Mouse (Mus musculus) intestine, postnatal 0 days (tissue): Measurements from ENCODE around the gene Cbr2. TPM values are rescaled to one million over a fixed set of nuclear protein-coding genes. Genes with fewer than 3 reads are reported as not detected.
A peak's percentile ranks its signal among the peaks of the same experiment; 100 is the strongest.

Source experiments
- ATAC-seq: fragments of 200-750 bp; cut with Nextera tagmentation; 2 replicates; pipeline ENCODE4 v1.8.0; 2017; ENCODE audit warnings: mild to moderate bottlenecking, moderate TSS enrichment, moderate library complexity
- H3K27ac ChIP-seq: fragments of 300-500 bp; sonication (generic); 2 replicates; pipeline ENCODE4 v1.5.1; 2014; ENCODE audit warnings: mild to moderate bottlenecking, low read depth, low read length, moderate library complexity
- H3K27me3 ChIP-seq: fragments of 300-500 bp; sonication (generic); replicated peaks from 2 replicates; pipeline ENCODE4 v1.6.1; 2014; ENCODE audit warnings: low read length, mixed read lengths; ENCODE audit not compliant: control insufficient read depth, insufficient read depth
- H3K36me3 ChIP-seq: fragments of 300-500 bp; sonication (generic); 2 replicates; pipeline ENCODE4 v1.6.1; 2014; ENCODE audit warnings: mild to moderate bottlenecking, moderate library complexity; ENCODE audit not compliant: control insufficient read depth, insufficient read depth
- H3K4me1 ChIP-seq: fragments of 300-500 bp; sonication (generic); replicated peaks from 2 replicates; pipeline ENCODE4 v1.6.1; 2014; ENCODE audit warnings: antibody characterized with exemption, low read length, mixed read lengths; ENCODE audit not compliant: control insufficient read depth, insufficient read depth
- H3K4me2 ChIP-seq: fragments of 300-500 bp; sonication (generic); replicated peaks from 2 replicates; pipeline ENCODE4 v1.6.1; 2014; ENCODE audit warnings: low read depth, mild to moderate bottlenecking, moderate library complexity
- H3K4me3 ChIP-seq: fragments of 300-500 bp; sonication (generic); 2 replicates; pipeline ENCODE4 v1.5.1; 2014; ENCODE audit warnings: low read depth, low read length
- H3K9ac ChIP-seq: fragments of 300-500 bp; sonication (generic); 2 replicates; pipeline ENCODE4 v1.6.1; 2014; ENCODE audit warnings: mild to moderate bottlenecking, low read depth, low read length
- H3K9me3 ChIP-seq: fragments of 300-500 bp; sonication (generic); 2 replicates; pipeline ENCODE4 v1.6.1; 2016; ENCODE audit warnings: mixed run types; ENCODE audit not compliant: control insufficient read depth
- CTCF ChIP-seq: sonication (generic); IDR thresholded peaks from 2 replicates; pipeline ENCODE4 v1.5.1; 2016; ENCODE audit warnings: low read depth, mild to moderate bottlenecking, control low read depth, antibody characterized with exemption, moderate library complexity
- WGBS: fragments of 180-500 bp; shearing (Covaris S2); extraction: QIAGEN DNeasy Blood & Tissue Kit; methylation state at CpG from one replicate; pipeline ENCODE4 v1.1.7; 2014; 5-methylcytosine and 5-hydroxymethylcytosine counted together
- polyA plus RNA-seq: library from polyadenylated mRNA; unstranded; fragments of >200 nt; fragmentation: Nextera tagmentation; extraction: Ambion mirVana; gene quantifications from 2 replicates; pipeline ENCODE4 v1.2.1, GENCODE M21; 2015

The Cbr2 gene
- polyA plus RNA-seq, 1 experiment from 2014 or later: 1.6 TPM

DNA sequence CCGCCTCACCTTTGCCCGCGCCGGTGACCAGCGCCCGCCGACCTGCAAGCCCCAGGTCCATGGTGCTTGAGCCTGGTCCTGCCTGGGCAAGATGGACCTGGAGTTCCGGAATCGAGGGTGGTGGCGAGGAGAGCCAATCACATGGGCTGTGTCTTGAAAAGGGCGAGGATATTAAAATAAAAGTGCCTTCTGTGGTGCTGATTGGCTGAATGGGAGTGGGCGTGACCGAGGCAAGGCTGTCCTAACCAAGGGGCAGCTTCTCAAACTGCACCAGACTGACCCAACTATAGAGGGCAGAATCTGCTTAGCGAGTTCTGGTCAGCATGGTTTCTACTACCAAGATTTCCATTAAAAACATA is 4.8 kb downstream of the Cbr2 start, which contains the start of gene Dcxr:
TSS of gene Dcxr (minus strand) at position 113 of the 359 bp plus-strand sequence.
- Histone ChIP-seq H3K36me3 (peaks cover 8% of the 10 kb centered on the region; the same call in 1 of the 2 replicates), H3K27ac (peak within 1 kb of the TSS; percentile 46; the same call in 1 of the 2 replicates), H3K4me2 (peak within 1 kb of the TSS; percentile 92), H3K9me3 (no peaks in the 10 kb centered on the region), H3K9ac (peak within 1 kb of the TSS; percentile 40; the same call in 1 of the 2 replicates), H3K4me3 (peak within 1 kb of the TSS; percentile 63), H3K27me3 (no peaks in the 10 kb centered on the region), H3K4me1 (0 out of 2 replicates have a peak, but pooled peaks cover 6% of the 10 kb centered on the region)
- ATAC-seq: peak; percentile 82
- TF ChIP-seq CTCF: peak; percentile 70
- WGBS: under 1% methylated on average over 14 of the region's 14 CpGs

DNA sequence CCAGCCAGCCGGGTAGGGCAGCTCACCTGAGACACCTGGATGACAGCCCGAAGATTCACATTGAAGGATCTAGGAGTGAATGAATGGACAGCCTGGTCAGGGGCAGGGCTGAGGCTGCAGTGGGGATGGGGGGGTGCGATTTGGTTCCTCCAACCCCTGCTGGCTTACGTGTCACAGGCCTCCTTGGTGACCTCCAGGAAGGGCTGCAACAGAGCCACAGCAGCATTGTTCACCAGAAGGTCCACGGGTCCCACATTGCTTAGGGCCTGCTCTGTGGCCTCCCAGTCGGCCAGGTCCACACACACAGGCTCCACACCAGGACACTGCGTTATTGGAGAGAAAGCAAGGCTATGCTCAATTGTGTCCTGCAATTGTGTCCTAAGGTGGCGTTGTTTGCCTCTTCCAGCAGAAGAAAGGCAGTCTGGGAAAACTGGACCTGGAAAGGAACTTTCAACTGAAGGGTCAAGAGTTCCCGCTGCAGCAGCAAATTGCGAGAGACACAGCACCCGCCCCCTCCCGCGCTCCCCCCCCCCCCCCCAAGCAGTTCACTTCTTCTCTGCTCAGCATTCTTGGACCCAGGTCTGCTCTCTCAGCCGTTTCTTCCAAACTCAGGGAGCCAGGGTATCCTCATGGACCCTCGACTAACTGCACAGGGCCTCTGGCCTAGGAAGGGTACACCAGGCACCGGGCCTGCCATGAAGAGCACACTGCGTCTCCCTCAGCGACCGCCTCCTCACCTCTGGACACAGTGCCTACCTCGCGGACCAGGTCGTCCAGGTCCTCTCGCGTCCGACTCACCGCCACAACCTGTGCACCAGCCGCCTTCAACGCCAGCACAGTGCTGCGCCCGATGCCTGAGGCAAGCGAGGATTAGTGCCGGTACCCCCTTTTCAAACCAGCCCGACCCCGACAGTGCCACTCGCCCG is 5.4 kb downstream of the Cbr2 start:
- Histone ChIP-seq H3K9me3 (no peaks in the 10 kb centered on the region), H3K27ac (peak overlapping the region; percentile 46; the same call in 1 of the 2 replicates), H3K4me3 (peak overlapping the region; percentile 63), H3K4me2 (peak overlapping the region; percentile 92), H3K36me3 (peaks cover 8% of the 10 kb centered on the region; the same call in 1 of the 2 replicates), H3K9ac (peak overlapping the region; percentile 40; the same call in 1 of the 2 replicates), H3K4me1 (0 out of 2 replicates have a peak, but pooled peaks cover 11% of the 10 kb centered on the region), H3K27me3 (no peaks in the 10 kb centered on the region)
- ATAC-seq: peak; percentile 42
- 17% methylated on average over 33 of the region's 36 CpGs for WGBS
- TF ChIP-seq CTCF: 0 out of 2 replicates have a peak, but pooled peaks have one; percentile 4

DNA sequence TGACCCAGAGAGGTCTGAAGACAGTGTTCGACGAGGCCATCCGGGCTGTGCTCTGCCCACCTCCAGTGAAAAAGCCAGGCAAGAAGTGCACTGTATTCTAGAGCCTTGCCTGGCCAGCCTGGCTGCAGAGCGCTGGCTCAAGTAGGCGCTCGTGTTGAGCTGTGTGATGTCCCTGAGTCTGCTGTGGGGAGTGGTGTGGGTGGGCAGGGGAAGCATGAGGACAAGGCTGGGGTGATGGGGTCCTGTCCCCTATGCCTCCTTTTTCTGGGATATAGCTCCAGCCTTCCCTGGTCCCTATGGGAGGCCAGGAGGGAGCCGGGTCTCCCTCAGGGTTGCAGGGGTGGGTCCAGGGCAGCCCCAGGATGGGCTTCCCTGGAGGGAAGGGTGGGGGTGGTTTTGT is 8.4 kb downstream of the Cbr2 start:
- no peak for ATAC-seq
- no peak for TF ChIP-seq CTCF
- Histone ChIP-seq H3K4me1 (0 out of 2 replicates have a peak, but pooled peaks cover 17% of the 10 kb centered on the region), H3K27me3 (no peaks in the 10 kb centered on the region), H3K36me3 (peaks cover 18% of the 10 kb centered on the region), H3K9me3 (no peaks in the 10 kb centered on the region), H3K4me3 (no peak overlapping the region), H3K27ac (no peak overlapping the region), H3K4me2 (no peak overlapping the region), H3K9ac (no peak overlapping the region)
- WGBS: 91% methylated on average over 7 of the region's 7 CpGs

DNA sequence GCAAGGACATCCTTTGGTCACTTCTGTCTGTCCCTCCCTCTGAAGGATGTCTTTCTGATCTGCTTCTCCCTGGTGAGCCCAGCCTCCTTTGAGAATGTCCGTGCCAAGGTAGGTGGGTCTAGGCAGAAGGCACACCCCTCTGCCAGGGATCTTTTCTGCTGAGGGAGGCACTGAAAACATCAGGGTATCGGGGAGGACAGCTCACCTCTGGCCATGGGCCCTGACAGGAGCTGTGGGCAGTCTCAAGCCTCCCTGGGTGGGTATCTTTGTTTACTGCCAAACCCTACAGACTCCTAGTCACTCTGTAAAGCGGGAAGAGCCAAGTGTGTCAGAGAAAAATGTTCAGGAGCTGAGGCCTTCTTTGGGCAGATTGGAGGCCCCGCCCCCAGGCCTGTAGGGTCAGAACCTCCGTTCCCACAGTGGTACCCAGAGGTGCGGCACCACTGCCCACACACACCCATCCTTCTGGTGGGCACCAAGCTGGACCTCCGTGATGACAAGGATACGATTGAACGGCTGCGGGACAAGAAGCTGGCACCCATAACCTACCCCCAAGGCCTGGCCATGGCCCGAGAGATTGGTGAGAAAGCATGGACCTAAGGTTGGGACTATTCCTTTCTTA is 9.0 kb downstream of the Cbr2 start:
- 0 out of 2 replicates have a peak, but pooled peaks cover 17% of the 10 kb centered on the region for H3K4me1 ChIP-seq
- no peak overlapping the region for H3K27ac ChIP-seq
- no peak overlapping the region for H3K9ac ChIP-seq
- H3K9me3 ChIP-seq: no peaks in the 10 kb centered on the region
- H3K27me3 ChIP-seq: no peaks in the 10 kb centered on the region
- no peak for TF ChIP-seq CTCF
- no peak overlapping the region for H3K4me2 ChIP-seq
- no peak for ATAC-seq
- no peak overlapping the region for H3K4me3 ChIP-seq
- H3K36me3 ChIP-seq: peaks cover 24% of the 10 kb centered on the region
- 87% methylated on average over 11 of the region's 11 CpGs for WGBS

DNA sequence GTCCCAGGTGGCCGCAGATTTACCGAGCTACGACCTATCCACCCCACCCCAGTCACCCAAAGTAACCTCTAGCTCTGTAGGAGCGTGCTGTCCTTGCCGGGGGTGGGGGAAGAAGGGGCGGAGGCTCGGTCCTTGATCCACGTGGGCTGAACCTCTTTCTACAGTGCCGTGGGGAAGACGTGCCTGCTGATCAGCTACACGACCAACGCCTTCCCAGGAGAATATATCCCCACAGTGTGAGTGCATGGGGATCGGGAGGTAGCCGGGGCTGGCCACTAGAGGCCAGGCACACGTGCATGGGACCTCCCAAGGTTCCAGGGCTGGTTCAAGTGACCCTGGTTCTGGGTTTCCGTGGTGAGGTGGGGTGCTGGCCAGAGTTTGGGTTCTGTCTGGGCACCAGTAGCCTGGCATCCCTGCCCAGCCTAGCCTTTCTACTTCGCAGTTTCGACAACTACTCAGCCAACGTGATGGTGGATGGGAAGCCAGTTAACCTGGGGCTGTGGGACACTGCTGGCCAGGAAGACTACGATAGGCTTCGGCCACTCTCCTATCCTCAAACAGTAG is 9.8 kb downstream of the Cbr2 start:
- H3K27ac ChIP-seq: no peak overlapping the region
- H3K27me3 ChIP-seq: no peaks in the 10 kb centered on the region
- WGBS: 21% methylated on average over 21 of the region's 21 CpGs
- H3K4me1 ChIP-seq: 0 out of 2 replicates have a peak, but pooled peaks cover 17% of the 10 kb centered on the region
- peak overlapping the region; percentile 50 for H3K4me3 ChIP-seq
- peaks cover 32% of the 10 kb centered on the region for H3K36me3 ChIP-seq
- ATAC-seq: peak; percentile 4; the same call in 1 of the 2 replicates
- no peaks in the 10 kb centered on the region for H3K9me3 ChIP-seq
- peak overlapping the region; percentile 95 for H3K4me2 ChIP-seq
- TF ChIP-seq CTCF: peak; percentile 42
- 0 out of 2 replicates have a peak overlapping the region, but pooled peaks have one; percentile 66 for H3K9ac ChIP-seq
